Mouse (Mus musculus): Measurements from ENCODE around the gene Serpinf2. TPM values are rescaled to one million over a fixed set of nuclear protein-coding genes. Genes with fewer than 3 reads are reported as not detected.

Gene Serpinf2
- polyA plus RNA-seq, 1 experiment from 2014 or later: 0.52 TPM

- Histone ChIP-seq H3K9me3 (ENCODE audit: control insufficient read depth, low read length) (no peaks in the 10 kb centered on the region), H3K4me3 (ENCODE audit: low read depth, low read length) (peak overlapping the region; percentile 65), H3K27me3 (ENCODE audit: control insufficient read depth, insufficient read depth, low read length) (no peaks in the 10 kb centered on the region), H3K4me2 (ENCODE audit: low read depth, severe bottlenecking) (peak overlapping the region; percentile 96), H3K9ac (ENCODE audit: low read length) (peak overlapping the region; percentile 30; the same call in 1 of the 2 replicates), H3K4me1 (ENCODE audit: control insufficient read depth, insufficient read depth, low read length) (peaks cover 25% of the 10 kb centered on the region), H3K36me3 (ENCODE audit: control insufficient read depth, insufficient read depth, low read length) (peaks cover 1% of the 10 kb centered on the region; the same call in 1 of the 2 replicates), H3K27ac (replicated peaks; ENCODE audit: low read depth, low read length) (0 out of 2 replicates have a peak overlapping the region, but pooled peaks have one; percentile 26)
- WGBS: under 1% methylated on average over 29 of the region's 30 CpGs
- no peak for DNase-seq (ENCODE audit: low spot score)
- peak; percentile 10; the same call in 1 of the 2 replicates for ATAC-seq (ENCODE audit: insufficient number of reproducible peaks, low FRiP score, low TSS enrichment, low read depth)
Measured at GRCm38 (mm10) chr11:75461743-75462252, 22.4 kb upstream of the Serpinf2 start.

GRCm38 (mm10) chr11:75460844-75461742 lies 21.7 kb upstream of the Serpinf2 start, which contains the start of gene Tlcd2:
TSS of gene Tlcd2 (plus strand) at chr11:75461715.
- ATAC-seq (ENCODE audit: insufficient number of reproducible peaks, low FRiP score, low TSS enrichment, low read depth): peak; percentile 92
- Histone ChIP-seq H3K9ac (ENCODE audit: low read length) (peak within 1 kb of the TSS; percentile 58), H3K27ac (replicated peaks; ENCODE audit: low read depth, low read length) (peak within 1 kb of the TSS; percentile 80), H3K4me2 (ENCODE audit: low read depth, severe bottlenecking) (peak within 1 kb of the TSS; percentile 96), H3K4me1 (ENCODE audit: control insufficient read depth, insufficient read depth, low read length) (peaks cover 25% of the 10 kb centered on the region), H3K4me3 (ENCODE audit: low read depth, low read length) (peak within 1 kb of the TSS; percentile 65), H3K27me3 (ENCODE audit: control insufficient read depth, insufficient read depth, low read length) (no peaks in the 10 kb centered on the region), H3K36me3 (ENCODE audit: control insufficient read depth, insufficient read depth, low read length) (no peaks in the 10 kb centered on the region), H3K9me3 (ENCODE audit: control insufficient read depth, low read length) (no peaks in the 10 kb centered on the region)
- DNase-seq (ENCODE audit: low spot score): peak; percentile 99
- under 1% methylated on average over 46 of the region's 46 CpGs for WGBS

DNA sequence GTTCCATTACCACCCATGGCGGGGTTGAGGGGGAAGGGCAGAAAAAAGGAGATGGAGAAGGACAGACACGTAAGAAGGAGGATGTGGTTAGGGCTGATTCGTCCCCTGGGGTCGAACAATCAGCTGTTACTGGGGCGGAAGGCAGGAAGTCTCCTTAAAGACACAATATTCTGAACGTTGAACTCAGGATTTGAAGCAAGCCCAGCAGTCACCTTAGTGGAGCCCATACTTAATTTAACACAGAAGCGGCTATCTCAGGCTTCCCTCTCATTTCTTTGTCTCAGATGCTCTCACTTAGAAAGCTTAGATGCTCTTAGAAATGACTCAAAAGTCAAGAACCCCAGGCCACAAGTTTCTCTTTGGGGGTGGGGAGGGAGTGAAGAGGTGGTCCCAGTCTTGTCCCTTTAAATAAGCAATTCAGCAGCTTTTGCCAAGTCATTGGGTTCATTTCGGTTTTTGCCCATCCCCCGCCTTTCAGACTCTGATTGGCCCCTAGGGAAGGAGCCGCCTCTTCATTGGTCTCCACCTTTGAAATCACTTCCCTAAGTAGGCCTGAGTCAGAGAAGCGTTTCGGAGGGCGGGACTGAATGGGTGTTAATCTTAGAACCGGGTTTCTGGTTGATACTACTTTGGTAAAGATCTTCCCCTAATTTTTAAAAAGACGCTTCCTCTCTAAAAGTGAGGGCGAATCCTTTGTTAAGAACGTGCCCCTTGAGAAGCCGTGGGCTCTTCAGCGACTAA lies 20.9 kb upstream of the Serpinf2 start:
- 3% methylated on average over 19 of the region's 19 CpGs for WGBS
- DNase-seq (ENCODE audit: low spot score): peak; percentile 87
- Histone ChIP-seq H3K4me2 (ENCODE audit: low read depth, severe bottlenecking) (peak overlapping the region; percentile 78), H3K27ac (replicated peaks; ENCODE audit: low read depth, low read length) (peak overlapping the region; percentile 80), H3K9ac (ENCODE audit: low read length) (peak overlapping the region; percentile 58), H3K4me1 (ENCODE audit: control insufficient read depth, insufficient read depth, low read length) (peaks cover 25% of the 10 kb centered on the region), H3K4me3 (ENCODE audit: low read depth, low read length) (peak overlapping the region; percentile 65), H3K9me3 (ENCODE audit: control insufficient read depth, low read length) (no peaks in the 10 kb centered on the region), H3K27me3 (ENCODE audit: control insufficient read depth, insufficient read depth, low read length) (no peaks in the 10 kb centered on the region), H3K36me3 (ENCODE audit: control insufficient read depth, insufficient read depth, low read length) (no peaks in the 10 kb centered on the region)
- ATAC-seq (ENCODE audit: insufficient number of reproducible peaks, low FRiP score, low TSS enrichment, low read depth): no peak

- peak overlapping the region; percentile 80; the same call in 1 of the 2 replicates for H3K27ac ChIP-seq (replicated peaks; ENCODE audit: low read depth, low read length)
- no peaks in the 10 kb centered on the region for H3K9me3 ChIP-seq (ENCODE audit: control insufficient read depth, low read length)
- no peak for DNase-seq (ENCODE audit: low spot score)
- H3K4me2 ChIP-seq (ENCODE audit: low read depth, severe bottlenecking): peak overlapping the region; percentile 78
- no peaks in the 10 kb centered on the region for H3K27me3 ChIP-seq (ENCODE audit: control insufficient read depth, insufficient read depth, low read length)
- peaks cover 29% of the 10 kb centered on the region for H3K4me1 ChIP-seq (ENCODE audit: control insufficient read depth, insufficient read depth, low read length)
- H3K36me3 ChIP-seq (ENCODE audit: control insufficient read depth, insufficient read depth, low read length): no peaks in the 10 kb centered on the region
- H3K9ac ChIP-seq (ENCODE audit: low read length): no peak overlapping the region
- no peak overlapping the region for H3K4me3 ChIP-seq (ENCODE audit: low read depth, low read length)
- WGBS: 29% methylated on average over 5 of the region's 5 CpGs
- ATAC-seq (ENCODE audit: insufficient number of reproducible peaks, low FRiP score, low TSS enrichment, low read depth): no peak
Measured at GRCm38 (mm10) chr11:75459751-75460102, 20.3 kb upstream of the Serpinf2 start.

DNA sequence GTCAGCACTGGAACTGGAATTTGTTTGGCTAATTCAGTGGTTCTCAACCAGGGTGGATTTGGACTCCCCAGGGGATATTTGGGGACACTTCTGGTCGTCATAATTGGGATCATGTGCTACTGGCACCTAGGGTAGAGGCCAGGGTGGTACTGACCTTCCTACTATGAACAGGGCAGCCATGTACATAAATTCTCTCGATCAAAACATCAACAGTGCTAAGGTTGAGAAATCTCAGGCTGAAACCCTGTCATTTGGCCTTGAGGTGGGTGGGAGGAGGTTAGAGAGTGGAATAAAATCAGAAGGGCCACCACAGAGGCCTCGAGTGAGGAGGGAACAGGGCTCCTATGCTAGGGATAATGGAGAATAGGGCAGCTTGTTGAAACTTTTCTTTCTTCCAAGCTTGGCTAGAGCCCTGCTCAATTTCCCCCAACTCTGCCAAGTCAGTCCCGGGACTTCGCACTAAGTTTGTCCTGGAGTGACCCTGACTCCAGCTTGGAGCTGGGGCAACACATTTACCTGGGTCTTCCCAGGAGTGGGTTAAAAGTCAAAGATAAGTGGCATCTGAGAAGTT lies 19.8 kb upstream of the Serpinf2 start:
- Histone ChIP-seq H3K4me1 (ENCODE audit: control insufficient read depth, insufficient read depth, low read length) (peaks cover 29% of the 10 kb centered on the region), H3K4me3 (ENCODE audit: low read depth, low read length) (no peak overlapping the region), H3K27me3 (ENCODE audit: control insufficient read depth, insufficient read depth, low read length) (no peaks in the 10 kb centered on the region), H3K9me3 (ENCODE audit: control insufficient read depth, low read length) (no peaks in the 10 kb centered on the region), H3K27ac (replicated peaks; ENCODE audit: low read depth, low read length) (no peak overlapping the region), H3K4me2 (ENCODE audit: low read depth, severe bottlenecking) (0 out of 2 replicates have a peak overlapping the region, but pooled peaks have one; percentile 24), H3K36me3 (ENCODE audit: control insufficient read depth, insufficient read depth, low read length) (no peaks in the 10 kb centered on the region), H3K9ac (ENCODE audit: low read length) (no peak overlapping the region)
- 79% methylated on average over 5 of the region's 5 CpGs for WGBS
- DNase-seq (ENCODE audit: low spot score) (no peak), ATAC-seq (ENCODE audit: insufficient number of reproducible peaks, low FRiP score, low TSS enrichment, low read depth) (no peak)

- H3K9me3 ChIP-seq (ENCODE audit: control insufficient read depth, low read length): no peaks in the 10 kb centered on the region
- ATAC-seq (ENCODE audit: insufficient number of reproducible peaks, low FRiP score, low TSS enrichment, low read depth): no peak
- no peak overlapping the region for H3K9ac ChIP-seq (ENCODE audit: low read length)
- H3K4me1 ChIP-seq (ENCODE audit: control insufficient read depth, insufficient read depth, low read length): peaks cover 28% of the 10 kb centered on the region
- no peak overlapping the region for H3K27ac ChIP-seq (replicated peaks; ENCODE audit: low read depth, low read length)
- H3K27me3 ChIP-seq (ENCODE audit: control insufficient read depth, insufficient read depth, low read length): no peaks in the 10 kb centered on the region
- no peak for DNase-seq (ENCODE audit: low spot score)
- H3K4me3 ChIP-seq (ENCODE audit: low read depth, low read length): no peak overlapping the region
- 83% methylated on average over 8 of the region's 8 CpGs for WGBS
- no peak overlapping the region for H3K4me2 ChIP-seq (ENCODE audit: low read depth, severe bottlenecking)
- no peaks in the 10 kb centered on the region for H3K36me3 ChIP-seq (ENCODE audit: control insufficient read depth, insufficient read depth, low read length)
Measured at GRCm38 (mm10) chr11:75458628-75459041, 19.2 kb upstream of the Serpinf2 start.

DNA sequence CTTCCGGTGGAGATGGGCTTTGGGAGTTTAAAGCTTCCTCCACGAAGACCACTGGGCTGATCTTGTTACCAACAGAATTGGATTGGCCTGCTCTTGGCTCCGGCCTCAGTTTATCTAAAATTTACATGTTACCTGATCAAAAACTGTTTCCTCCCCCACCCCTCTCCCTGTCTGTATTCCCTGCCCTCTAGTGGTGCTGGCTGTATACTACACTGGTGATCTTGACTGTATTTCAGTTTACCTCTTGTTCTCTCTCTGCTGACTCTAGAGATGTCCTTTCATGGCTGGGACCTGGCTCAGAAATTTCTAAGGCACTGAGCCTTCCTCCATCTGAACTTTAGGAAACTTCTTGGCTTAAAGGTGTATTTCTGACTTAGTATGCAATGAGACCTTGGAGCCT lies 18.8 kb upstream of the Serpinf2 start:
- H3K9ac ChIP-seq (ENCODE audit: low read length): no peak overlapping the region
- ATAC-seq (ENCODE audit: insufficient number of reproducible peaks, low FRiP score, low TSS enrichment, low read depth): no peak
- H3K4me1 ChIP-seq (ENCODE audit: control insufficient read depth, insufficient read depth, low read length): peaks cover 23% of the 10 kb centered on the region
- 12% methylated on average over 3 of the region's 3 CpGs for WGBS
- DNase-seq (ENCODE audit: low spot score): peak; percentile 53
- H3K36me3 ChIP-seq (ENCODE audit: control insufficient read depth, insufficient read depth, low read length): no peaks in the 10 kb centered on the region
- H3K27ac ChIP-seq (replicated peaks; ENCODE audit: low read depth, low read length): no peak overlapping the region
- no peak overlapping the region for H3K4me3 ChIP-seq (ENCODE audit: low read depth, low read length)
- H3K27me3 ChIP-seq (ENCODE audit: control insufficient read depth, insufficient read depth, low read length): no peaks in the 10 kb centered on the region
- no peaks in the 10 kb centered on the region for H3K9me3 ChIP-seq (ENCODE audit: control insufficient read depth, low read length)
- no peak overlapping the region for H3K4me2 ChIP-seq (ENCODE audit: low read depth, severe bottlenecking)

DNA sequence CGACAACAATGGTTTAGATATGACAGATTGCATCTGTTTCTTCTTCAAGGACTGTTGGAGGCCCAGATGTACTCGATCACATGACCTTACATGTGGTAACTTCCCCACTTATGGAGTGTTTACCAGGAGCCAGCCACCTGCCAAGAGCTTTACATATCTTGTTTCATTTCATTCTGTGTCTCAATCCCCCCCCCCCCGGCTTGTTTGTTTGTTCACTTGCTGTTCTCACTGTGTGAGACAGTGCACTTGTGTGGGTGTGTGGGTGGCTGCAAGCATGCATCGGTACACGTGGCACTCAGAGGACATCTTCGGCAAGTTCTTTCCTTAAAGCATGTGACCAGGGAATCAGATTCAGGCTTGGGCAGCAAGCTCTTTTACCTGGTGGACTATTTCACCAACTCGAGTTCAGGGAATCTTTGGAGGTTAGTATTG lies 17.1 kb upstream of the Serpinf2 start:
- H3K9ac ChIP-seq (ENCODE audit: low read length): no peak overlapping the region
- peaks cover 7% of the 10 kb centered on the region for H3K4me1 ChIP-seq (ENCODE audit: control insufficient read depth, insufficient read depth, low read length)
- H3K9me3 ChIP-seq (ENCODE audit: control insufficient read depth, low read length): no peaks in the 10 kb centered on the region
- DNase-seq (ENCODE audit: low spot score) (no peak), ATAC-seq (ENCODE audit: insufficient number of reproducible peaks, low FRiP score, low TSS enrichment, low read depth) (no peak)
- WGBS: 90% methylated on average over 7 of the region's 7 CpGs
- H3K4me2 ChIP-seq (ENCODE audit: low read depth, severe bottlenecking): no peak overlapping the region
- H3K27me3 ChIP-seq (ENCODE audit: control insufficient read depth, insufficient read depth, low read length): no peaks in the 10 kb centered on the region
- H3K4me3 ChIP-seq (ENCODE audit: low read depth, low read length): no peak overlapping the region
- no peak overlapping the region for H3K27ac ChIP-seq (replicated peaks; ENCODE audit: low read depth, low read length)
- H3K36me3 ChIP-seq (ENCODE audit: control insufficient read depth, insufficient read depth, low read length): no peaks in the 10 kb centered on the region

Measured in limb, embryonic 11.5 days (tissue).